Mouse (Mus musculus): ENCODE results near the gene Slc35b1. TPM values are rescaled to one million over a fixed set of nuclear protein-coding genes. Genes with fewer than 3 reads are reported as not detected.
A peak's percentile ranks its signal among the peaks of the same experiment; 100 is the strongest.

Slc35b1 gene
- total RNA-seq, 2 experiments from 2014 or later = 64.7 to 71.1 TPM

DNA sequence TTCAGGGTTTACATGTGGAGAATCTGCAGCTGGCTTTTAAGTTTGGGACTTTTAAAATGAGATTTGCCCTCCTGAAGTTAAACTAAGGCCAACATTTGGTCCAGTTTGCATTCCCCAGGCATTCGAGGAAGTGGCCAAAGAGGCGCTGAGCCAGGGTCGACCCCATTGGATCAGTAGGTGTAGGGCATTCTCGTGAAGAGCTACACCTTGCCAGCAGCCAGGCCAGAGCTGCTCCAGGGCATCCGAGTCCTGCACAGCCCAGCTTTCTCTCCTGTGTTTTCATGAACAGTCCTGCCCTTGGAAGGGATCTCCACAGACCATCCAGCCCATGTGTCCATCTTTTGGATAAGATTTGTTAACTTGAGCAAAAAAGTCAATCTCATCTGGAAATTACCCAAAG is 20.1 kb upstream of the Slc35b1 start:
- no peak for DNase-seq (ENCODE audit: low spot score in 2 of 2)

DNA sequence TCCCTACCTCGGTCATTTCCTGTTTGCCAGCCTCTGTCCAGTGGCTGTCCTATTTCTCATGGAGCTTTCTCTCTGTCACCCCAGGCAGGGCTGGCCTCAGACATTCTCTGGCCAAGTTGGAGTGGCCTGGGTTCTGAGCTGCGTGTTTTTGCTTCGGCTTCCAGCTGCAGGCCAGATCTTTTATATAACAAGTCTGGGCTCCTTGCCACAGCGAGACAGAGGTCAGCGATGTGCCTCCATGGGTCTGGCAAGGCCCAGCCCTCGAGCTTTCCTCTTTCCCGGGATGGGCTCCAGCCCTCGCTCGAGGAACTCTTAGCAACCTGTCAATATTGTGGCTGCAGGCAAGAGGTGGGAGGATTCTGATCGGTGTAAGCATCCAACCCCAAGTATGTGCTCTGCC is 18.9 kb upstream of the Slc35b1 start:
- peak in 1 of 2 experiments; percentile 28 for DNase-seq (ENCODE audit: low spot score in 2 of 2)

DNA sequence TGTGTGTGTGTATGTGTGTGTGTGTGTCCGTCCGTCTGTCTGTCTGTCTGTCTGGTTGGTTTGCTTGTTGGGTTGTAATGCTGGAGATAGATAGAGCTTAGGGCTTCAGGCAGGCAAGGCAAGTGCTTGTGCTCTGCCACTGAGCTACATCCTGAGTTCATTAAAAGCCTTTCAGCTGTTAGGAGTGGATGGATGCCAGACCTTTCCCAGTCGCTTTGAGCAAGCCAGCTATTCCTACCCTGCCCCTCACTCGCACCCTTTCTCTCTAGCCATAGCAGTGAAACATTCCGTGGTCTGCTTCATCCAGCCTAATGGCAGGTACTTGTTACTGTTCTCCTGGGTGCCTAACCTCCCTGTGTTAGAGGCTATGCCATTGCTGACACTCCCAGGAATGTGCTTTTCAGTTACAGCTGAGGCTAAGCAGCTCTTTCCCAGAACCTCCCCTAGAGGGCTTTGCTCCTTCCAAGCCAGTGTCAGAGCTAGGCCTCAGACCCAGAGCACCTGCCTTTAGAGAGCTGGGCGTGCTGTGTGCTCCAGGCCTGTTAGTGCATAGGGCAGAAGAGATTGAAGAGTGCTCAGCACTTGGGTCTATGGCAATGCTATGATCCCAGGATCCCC is 18.1 kb upstream of the Slc35b1 start:
- no peak for DNase-seq (ENCODE audit: low spot score in 2 of 2)

GRCm38 (mm10) chr11:95367011-95367735 is 17.3 kb upstream of the Slc35b1 start:
- DNase-seq (ENCODE audit: low spot score in 2 of 2) = no peak

DNA sequence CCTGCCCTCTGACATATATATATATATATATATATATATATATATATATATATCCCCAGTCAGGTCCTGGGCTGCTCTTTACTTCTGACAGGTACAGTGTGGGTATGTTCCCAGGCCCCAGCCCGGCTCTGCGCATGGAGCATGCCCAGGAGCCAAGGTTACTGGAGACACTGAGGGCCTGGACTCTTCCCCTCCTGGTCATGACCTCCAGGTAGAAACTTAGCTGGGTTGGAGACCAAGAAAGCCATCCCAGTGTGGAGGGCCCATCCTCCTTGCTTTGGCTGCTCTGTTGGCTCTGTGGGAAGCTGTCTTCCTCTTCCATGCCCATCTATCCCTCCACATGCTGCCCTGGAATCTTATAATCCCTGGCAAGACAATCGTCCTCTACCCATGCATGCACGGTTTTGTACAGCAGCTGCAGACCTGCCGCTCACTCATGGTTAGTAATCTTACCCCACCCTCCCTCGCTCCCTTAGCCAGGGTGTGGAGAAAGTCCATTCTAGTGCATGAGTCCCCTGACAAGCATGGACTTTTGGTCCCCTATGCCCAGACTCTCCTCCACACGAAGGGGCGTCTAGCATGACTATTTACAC is 16.2 kb upstream of the Slc35b1 start:
- no peak for DNase-seq (ENCODE audit: low spot score in 2 of 2)

DNA sequence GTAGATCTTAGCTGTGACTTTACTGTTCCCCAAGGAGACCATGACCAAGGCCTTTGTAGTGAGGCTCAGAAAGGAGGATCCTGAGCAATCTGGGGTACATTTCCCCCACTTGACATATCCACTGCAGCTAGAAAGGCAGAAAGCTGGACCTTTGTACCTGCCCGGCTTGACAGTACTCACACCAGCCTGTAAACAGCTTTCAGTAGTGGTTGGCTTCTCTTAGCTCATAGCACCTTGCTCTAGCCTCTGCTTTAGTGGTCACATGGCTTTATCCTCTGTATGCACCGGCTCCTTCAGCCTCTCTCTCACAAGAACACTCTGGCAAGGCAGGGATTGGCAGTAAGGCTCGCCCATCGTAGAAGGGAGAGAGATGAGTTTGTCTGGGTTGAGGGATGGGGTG is 15.6 kb upstream of the Slc35b1 start:
- DNase-seq (ENCODE audit: low spot score in 2 of 2) = no peak

- no peak for DNase-seq (ENCODE audit: low spot score in 2 of 2)
These were observed 14.3 kb upstream of the Slc35b1 start for GRCm38 (mm10) chr11:95369964-95370890.

- DNase-seq (ENCODE audit: low spot score in 2 of 2) = no peak
These were observed 13.3 kb upstream of the Slc35b1 start for GRCm38 (mm10) chr11:95371182-95371581.

DNA sequence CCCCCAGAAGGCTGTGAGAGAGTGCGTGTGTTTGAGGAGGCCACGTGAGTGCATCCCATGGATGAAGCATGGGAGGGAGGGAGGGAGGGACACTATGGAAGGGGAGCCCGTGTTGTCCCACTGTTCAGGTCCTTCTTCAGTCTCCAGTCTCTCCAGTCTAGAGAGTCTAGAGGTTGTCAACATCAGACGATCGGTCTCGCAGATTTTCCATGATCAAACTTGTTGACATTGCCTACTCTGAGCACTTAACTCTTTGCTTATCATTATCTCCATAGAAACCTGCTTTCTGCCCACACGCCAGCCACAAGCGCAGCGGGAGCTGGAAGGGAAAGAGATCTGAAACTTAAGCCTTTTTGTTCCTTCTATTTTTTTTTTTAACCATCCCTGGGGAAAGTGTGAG is 5.6 kb upstream of the Slc35b1 start:
- DNase-seq (ENCODE audit: low spot score in 2 of 2) = no peak

GRCm38 (mm10) chr11:95379552-95379951 is 4.9 kb upstream of the Slc35b1 start:
- no peak for DNase-seq (ENCODE audit: low spot score in 2 of 2)

DNA sequence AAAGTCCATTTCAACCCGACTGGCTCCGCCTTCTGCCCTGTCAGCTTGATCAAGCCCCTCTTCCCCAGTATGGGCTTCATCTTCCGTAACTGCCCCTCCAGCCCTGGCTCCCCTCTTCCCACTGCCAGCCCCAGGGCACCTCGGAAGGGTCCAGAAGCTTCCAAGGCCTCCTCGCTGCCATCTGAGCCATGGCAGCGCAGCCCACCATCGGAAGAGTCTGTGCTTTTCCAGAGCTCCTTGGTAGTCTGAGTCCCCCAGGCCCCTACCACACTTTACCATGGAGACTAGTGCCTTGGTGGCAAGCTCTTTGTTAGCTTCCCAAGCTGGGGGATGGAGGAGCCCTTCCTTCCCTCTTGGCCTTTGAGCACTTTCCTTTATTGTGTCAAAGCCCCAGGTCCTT is 3.8 kb upstream of the Slc35b1 start:
- DNase-seq (ENCODE audit: low spot score in 2 of 2) = no peak

- DNase-seq (ENCODE audit: low spot score in 2 of 2) = no peak
These were observed 3.3 kb upstream of the Slc35b1 start for GRCm38 (mm10) chr11:95381146-95381545.

- no peak for DNase-seq (ENCODE audit: low spot score in 2 of 2)
These were observed 1.0 kb upstream of the Slc35b1 start for GRCm38 (mm10) chr11:95383331-95383986.

GRCm38 (mm10) chr11:95384004-95384318 is 531 bp upstream of the Slc35b1 start:
- no peak for DNase-seq (ENCODE audit: low spot score in 2 of 2)

DNA sequence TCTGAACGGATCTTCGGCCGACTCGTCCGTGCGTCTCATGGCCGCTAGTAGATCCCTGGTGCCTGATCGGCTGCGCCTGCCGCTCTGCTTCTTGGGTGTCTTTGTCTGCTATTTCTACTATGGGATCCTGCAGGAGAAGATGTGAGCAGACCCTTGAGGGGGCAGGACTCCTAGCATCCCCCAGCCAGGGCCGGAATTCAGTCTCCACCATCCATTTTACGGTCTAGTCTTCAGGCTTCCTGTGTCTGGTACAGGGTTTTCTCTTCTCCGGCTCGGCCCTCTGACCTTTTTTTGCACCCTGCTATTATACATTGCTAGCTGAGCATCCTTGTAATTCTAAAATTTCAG is 455 bp downstream of the Slc35b1 start:
- no peak for DNase-seq (ENCODE audit: low spot score in 2 of 2)

DNA sequence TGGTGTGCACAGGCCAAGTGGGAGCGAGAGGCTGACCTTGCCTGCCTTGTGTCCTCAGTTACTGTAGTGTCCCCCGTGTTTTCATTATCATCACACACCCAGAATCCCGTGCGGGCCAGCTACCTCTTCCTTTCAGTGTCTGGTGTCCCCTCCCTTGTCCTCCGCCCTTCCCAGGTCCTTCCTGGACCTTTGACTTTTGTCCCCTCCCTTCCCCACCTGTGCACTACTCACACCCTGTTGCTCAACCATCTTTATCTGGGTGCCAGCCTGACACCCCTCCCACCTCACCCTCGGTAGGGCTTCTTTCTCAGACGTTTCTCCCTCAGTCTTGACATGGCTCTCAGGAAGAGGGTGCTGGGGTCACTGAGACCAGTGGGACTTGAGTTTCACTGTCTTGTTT is 2.9 kb downstream of the Slc35b1 start:
- no peak for DNase-seq (ENCODE audit: low spot score in 2 of 2)

GRCm38 (mm10) chr11:95389006-95389405 is 4.5 kb downstream of the Slc35b1 start:
- no peak for DNase-seq (ENCODE audit: low spot score in 2 of 2)

- no peak for DNase-seq (ENCODE audit: low spot score in 2 of 2)
These were observed 5.9 kb downstream of the Slc35b1 start for GRCm38 (mm10) chr11:95390420-95390819.

DNA sequence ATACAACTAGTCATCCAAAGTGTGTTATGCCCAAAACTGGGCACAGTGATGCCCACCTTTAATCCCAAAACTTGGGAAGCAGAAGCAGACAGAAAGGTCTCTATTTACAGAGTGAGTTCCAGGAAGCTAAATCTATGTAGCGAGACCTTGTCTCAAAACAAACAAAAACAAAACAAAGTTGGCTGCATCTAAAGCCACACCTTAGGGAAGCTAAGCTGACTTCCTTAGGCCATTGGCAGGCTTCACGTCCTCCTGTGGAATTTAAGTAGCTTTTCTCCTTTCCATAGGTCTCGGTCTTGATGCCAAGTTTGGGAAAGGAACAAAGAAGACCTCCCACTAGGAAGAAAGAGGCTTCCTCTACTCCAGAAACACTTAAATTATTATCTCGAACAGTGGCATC is 6.7 kb downstream of the Slc35b1 start:
- DNase-seq (ENCODE audit: low spot score in 2 of 2) = no peak

GRCm38 (mm10) chr11:95391743-95392142 is 7.3 kb downstream of the Slc35b1 start:
- DNase-seq (ENCODE audit: low spot score in 2 of 2) = no peak

GRCm38 (mm10) chr11:95392223-95392667 is 7.8 kb downstream of the Slc35b1 start:
- no peak for DNase-seq (ENCODE audit: low spot score in 2 of 2)
